Mouse (Mus musculus) kidney, adult 2 months (tissue): ENCODE results near the gene Sh3kbp1.

Experiments
- CTCF ChIP-seq: fragments of 200-500 bp; conservative IDR thresholded peaks from 2 replicates; pipeline ENCODE4 v1.5.1; 2011; ENCODE audit warnings: low read depth, mild to moderate bottlenecking, control low read depth, low read length, moderate library complexity, mixed read lengths; ENCODE audit not compliant: insufficient read depth, insufficient read length
- POLR2A ChIP-seq: fragments of 200-500 bp; IDR thresholded peaks from one replicate; pipeline ENCODE4 v1.6.1; 2011; ENCODE audit warnings: low read depth, low read length, control low read depth

GRCm38 (mm10) chrX:159961385-159961784 lies 334.3 kb downstream of the Sh3kbp1 start:
- no peak for TF ChIP-seq CTCF
- no peak for TF ChIP-seq POLR2A
